Mouse (Mus musculus) cerebellum, postnatal 4 days (tissue): ENCODE data around the gene P2rx7.

ENCODE experiments used
- DNase-seq, 2 experiments: peaks; one replicate each; pipeline ENCODE4 v3.0.0; 2022; ENCODE audit warnings: low spot score in 2 of 2, mixed read lengths in 1 of 2

Gene P2rx7

DNA sequence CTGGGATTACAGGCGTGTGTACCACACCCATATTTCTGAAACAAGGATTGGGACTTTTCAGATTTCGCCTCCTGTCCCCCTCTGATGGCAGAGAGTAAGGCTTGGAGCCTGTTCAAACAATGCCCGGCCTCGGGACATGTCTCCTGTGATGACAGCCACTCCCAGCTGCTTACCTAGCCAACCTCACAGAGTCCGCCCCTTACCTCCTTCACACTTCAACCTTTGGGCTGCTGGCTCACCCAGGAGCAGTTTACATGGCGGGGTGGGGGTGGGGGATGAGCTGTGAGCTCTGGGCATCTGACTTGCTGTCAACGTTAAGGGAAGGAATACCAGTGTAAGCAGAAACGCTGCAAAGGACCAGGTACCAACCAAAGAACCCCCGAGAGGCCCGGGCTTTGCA lies 87.1 kb downstream of the P2rx7 start:
- DNase-seq, result no peak

- DNase-seq, result peak in 1 of 2 experiments; percentile 42
These were observed 87.6 kb downstream of the P2rx7 start for GRCm38 (mm10) chr5:122731321-122731720.

- DNase-seq, result no peak
These were observed 88.4 kb downstream of the P2rx7 start for GRCm38 (mm10) chr5:122731991-122732673.

GRCm38 (mm10) chr5:122733881-122734280 lies 90.2 kb downstream of the P2rx7 start:
- no peak for DNase-seq

- DNase-seq, result no peak
These were observed 92.1 kb downstream of the P2rx7 start for GRCm38 (mm10) chr5:122735853-122736252.

DNA sequence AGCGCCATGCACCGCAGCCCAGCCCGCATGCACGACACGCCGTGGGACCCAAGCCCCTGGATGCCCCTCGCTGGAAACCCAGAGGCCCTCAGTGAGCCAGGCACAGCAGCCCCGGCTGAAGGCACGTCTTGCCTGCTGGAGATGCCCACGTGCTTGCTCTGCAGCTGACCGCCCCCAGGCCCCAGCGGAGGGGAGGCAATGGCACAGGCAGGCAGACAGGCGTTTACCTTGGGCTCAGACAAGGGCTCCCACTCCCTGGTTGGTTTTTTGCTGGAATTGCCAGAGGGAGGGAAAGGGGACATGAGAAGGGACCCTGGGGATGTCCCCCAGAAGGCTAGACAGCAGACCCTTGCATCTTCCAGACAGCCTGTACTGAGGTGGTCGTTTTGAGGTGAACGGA lies 93.0 kb downstream of the P2rx7 start:
- no peak for DNase-seq
